Mouse (Mus musculus): ENCODE measurements at regions not wholly inside any gene's neighbourhood (a gene's known extent, or its start where the extent isn't known, plus 50 kb on each side); places are given as distances from the start of the nearest gene placed in this dataset.

DNA sequence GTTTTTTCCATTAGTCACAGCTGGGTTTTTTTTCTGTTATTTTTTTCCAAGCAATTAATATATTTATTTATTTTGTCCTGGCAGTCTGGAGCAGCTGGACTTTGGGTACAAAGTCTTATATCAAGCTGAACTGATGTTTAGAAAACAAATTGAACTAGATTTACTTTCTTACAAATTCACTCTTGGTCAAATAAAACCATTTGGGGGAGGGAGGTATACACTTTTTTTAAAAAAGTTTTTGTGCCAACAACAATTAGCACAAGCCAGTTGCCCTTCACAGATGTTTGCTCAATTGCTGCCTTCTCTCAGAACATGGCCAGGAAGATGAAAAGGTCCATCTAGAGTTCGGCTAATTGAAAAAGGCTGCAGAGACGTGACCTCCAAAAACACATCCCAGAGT is 123.1 kb upstream of the Car8 start:
- TF ChIP-seq CTCF (IDR thresholded peaks at IDR 0.05; ENCODE audit: low read depth, low read length) (no peak), POLR2A (IDR thresholded peaks at IDR 0.05; ENCODE audit: borderline replicate concordance, low read depth, low read length) (no peak)

Measured in bone marrow macrophage, adult 2 months (primary cell).